Mouse (Mus musculus) heart, adult 8-10 months (tissue): ENCODE results near the gene Pth2. TPM values are rescaled to one million over a fixed set of nuclear protein-coding genes. Genes with fewer than 3 reads are reported as not detected.

ENCODE experiments used
- DNase-seq: peaks from one replicate; pipeline ENCODE4 v3.0.0; 2022; ENCODE audit warnings: low spot score
- total RNA-seq, 4 experiments: library from RNA; stranded (reverse); gene quantifications; 2 replicates each; pipeline ENCODE4 v1.2.4; 2022

The Pth2 gene
- total RNA-seq, 4 experiments from 2014 or later: not detected

DNA sequence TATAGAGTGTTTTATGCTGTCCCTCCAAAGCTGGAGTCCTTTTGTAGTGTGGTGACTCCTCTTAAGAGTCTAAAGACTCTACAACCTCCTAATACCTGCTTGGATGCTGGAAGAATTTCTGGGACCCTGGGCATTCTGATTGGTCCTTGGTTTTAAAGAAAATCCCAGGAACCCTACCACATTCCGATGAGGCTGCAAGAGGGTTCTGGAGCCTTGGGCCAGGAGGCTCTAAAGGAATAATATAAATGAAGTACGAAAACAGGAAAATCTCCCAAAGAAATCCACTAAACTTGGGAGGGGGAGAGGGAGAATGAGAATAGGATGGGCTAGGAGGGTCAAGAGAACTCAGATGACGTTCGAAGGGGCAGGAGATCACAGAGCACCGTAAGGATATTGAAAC is 27.2 kb upstream of the Pth2 start:
- no peak for DNase-seq

DNA sequence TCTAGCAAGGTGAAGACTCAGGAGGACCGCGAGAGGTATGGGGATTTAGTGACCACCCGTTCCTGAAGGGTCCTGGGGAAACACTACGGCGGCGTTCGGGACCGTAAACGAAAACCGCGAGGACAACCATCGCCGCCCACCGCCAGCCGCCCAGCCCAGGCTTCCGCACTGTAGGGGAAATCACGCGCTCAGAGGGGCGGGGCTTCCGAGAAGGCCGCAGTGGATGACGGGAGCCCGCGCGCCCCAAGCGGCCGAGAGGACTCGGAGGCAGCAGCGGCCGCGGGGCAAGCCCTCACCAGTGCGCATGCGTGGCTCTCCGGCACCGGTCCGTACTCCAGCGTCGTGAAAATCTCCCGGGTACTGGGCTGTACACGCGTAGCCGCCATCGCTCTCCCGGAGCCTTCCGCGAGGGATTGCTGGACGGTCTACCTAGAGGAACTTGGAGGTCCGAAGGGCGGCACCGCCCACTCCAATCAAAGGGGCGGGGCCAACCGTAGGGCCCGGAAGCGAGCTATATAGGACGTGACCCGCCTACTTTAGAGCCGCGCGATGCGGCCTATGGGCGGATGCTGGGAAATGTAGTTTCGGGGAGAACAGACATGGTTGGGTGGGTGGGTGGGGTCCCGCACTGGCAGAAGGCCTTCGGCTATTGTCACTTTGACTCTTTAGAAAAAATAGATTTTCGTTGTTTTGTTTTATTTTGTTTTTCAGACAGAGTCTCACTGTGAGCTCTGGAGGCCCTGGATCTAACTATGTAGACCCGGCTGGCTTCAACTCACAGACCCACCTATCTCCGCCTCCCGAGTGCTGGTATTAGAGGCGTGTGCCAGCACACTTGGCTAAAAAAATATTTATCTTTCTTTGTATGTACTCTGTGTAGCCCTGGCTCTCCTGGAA is 26.5 kb upstream of the Pth2 start, which contains the start of the genes Pih1d1 and Aldh16a1:
Pih1d1 (plus strand) TSS at position 208 of the 897 bp plus-strand sequence.
Aldh16a1 (minus strand) TSS at position 489 of the 897 bp plus-strand sequence.
- peak; percentile 96 for DNase-seq

DNA sequence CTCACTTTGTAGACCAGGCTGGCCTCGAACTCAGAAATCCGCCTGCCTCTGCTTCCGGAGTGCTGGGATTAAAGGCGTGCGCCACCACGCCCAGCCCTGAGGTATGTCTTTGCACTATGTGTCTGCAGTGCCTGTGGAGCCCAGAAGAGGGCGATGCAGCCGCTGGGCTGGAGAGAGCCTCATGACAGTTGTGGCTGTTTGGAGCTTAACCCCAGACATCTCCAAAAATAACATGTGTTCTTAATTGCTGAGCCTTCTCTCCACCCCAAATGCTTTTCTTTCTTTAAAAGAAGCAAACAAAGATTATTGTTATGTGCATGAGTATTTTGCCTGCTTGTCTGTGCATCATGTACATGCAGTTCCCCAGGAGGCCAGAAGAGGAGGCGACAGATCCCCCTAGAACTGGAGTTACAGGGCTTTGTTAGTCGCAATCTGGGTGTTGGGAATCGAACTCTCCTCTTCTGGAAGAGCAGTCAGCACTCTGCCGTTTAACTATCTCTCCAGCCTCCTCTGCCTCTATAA is 25.7 kb upstream of the Pth2 start:
- no peak for DNase-seq

DNA sequence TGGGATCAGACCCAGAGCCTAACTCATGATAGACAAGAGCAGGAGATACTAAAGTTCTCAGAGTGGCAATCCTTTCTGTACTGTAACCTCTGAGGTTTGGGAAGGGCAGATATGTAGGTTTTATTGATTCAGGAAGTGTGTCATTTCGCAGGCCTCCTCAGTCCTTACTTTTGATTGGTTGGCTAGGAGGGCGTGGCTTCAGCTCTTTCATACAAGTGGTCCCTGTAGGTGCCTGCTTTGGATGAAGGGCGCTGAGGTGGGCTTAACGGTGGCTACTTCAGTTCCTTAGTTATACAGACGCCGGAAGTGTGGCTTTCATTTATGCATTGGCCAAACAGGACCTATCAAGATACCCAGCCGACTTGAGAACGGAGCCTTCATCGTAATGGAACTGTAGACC is 25.2 kb upstream of the Pth2 start:
- no peak for DNase-seq

DNA sequence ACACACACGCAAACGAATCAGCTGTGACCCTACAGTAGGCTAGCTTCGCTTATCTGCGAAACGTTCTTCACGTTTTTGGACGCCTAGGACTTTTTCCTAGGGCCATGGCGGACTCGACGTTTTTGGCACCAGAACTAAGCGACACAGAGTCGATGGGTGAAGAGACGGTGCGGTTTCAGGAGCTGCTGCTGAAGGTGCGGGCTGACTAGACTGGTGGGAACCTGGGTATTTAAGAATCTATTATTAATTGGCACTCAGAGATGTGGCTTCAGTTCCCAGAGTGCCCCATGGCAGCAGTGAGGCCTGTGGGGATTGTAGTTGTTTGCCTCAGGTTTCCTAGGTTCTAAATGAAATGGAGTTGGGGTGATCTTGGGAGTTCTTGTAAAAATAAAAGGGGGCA is 24.6 kb upstream of the Pth2 start:
- no peak for DNase-seq

DNA sequence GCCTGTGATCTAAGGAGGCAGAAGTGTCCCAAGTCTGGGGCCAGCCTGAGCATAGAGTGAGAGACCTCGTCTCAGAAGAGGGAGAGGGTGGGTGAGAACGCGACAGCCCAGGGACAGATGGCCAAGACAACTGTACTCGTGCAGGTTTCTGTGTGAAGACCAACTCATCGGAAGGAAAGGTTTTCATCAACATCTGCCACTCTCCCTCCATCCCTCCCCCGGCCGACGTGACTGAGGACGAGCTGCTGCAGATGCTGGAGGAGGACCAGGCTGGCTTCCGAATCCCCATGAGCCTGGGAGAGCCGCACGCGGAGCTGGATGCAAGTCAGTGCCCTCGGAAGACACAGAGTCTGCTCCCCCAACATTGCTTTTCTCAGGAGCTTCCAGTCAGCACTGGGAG is 23.3 kb upstream of the Pth2 start:
- no peak for DNase-seq

DNA sequence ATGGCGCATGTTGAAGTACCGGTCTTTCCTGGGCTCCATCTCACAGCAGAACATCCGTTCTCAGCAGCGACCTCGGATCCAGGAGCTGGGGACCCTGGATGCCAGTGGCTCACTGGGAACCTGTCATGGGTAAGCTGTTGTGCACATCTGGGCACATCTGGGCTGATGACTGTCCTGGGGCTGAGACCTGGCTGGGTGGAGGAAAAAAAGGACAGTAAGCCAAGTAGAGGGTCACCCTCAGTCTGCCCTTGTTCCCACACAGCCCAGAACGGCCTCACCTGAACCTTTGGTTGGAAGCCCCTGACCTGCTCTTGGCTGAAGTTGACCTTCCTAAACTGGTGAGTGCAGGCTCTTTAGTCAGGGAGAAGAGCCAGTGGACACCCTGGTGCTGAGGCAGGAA is 21.8 kb upstream of the Pth2 start:
- no peak for DNase-seq

DNA sequence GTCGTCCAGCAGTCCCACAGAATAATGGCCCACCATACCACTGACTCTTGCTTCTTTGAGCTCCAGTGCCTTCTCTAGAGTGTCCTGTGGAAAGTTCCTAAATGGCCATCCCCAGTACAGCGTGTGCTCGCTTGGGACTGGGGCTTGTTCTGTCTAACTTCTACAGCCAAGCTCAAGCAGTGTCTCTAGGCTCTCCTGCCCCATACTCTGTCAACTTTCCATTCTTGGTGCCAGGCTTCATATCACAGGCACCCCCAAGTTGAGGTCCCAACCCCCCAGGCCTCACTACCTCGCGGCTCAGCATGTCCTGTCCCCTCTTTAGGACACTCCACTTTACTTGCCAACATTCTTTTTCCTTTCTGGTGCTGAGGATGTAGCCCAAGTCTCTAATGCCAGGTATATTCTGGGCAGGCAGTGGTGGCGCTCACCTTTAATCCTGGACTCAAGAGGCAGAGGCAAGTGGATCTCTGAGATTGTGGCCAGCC is 20.4 kb upstream of the Pth2 start:
- DNase-seq: no peak

DNA sequence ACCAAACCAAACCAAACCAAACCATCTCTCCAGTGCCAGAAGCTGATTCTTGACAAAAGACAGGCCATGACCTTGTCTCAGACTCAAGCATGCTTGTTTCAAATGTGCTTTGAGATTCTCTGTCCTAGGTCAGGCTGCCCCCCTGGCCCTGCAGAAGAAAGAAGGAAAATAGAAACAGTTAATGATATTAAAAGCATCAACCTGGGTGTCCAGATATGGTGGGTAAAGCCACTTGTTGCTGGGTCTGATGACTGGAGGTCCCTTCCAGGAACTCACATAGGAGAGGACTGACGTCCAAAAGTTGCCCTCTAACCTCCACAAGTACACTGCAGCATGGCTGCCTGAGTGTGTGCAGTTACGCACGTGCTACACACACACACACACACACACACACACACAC is 19.9 kb upstream of the Pth2 start:
- DNase-seq: no peak

DNA sequence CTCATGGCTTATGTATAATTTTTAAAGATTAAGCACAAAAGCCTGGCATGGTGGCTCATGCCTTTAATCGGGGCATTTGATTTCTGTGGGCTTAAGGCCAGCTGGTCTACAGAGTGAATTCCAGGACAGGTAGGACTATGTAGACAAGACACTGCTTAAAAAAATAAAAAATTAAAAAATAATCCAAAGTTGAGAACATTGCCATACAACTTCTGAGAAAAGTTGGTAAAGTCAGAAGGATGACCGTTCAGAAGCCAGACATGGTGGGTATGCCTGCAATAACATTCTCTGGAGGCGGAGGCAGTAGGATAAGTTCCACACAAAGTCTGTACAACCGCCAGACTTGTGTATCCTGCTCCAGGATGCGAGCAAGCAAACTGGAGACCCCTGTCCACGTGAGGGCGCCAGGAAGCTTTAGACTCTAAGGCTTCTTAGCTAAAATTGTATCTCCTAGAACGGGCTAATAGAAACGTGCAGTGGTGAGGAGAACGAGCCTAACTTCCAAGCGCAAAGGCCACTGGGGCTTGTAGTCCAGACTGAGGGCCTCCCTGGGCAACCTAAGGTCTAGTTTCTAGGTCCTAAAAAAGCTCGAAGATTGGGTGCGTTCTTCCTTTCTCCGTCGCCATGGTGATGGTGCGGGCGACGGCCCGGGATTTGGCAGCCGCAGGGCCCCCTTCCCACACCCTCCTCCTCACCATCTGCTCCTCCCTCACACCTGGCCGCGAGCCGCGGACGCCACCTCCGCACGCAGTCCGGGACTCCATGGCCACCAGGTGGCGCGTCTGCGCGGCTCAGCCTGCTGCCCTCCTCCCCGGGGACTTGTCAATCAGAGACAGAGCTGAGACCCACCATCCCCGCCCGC is 19.0 kb upstream of the Pth2 start:
- peak; percentile 77 for DNase-seq

DNA sequence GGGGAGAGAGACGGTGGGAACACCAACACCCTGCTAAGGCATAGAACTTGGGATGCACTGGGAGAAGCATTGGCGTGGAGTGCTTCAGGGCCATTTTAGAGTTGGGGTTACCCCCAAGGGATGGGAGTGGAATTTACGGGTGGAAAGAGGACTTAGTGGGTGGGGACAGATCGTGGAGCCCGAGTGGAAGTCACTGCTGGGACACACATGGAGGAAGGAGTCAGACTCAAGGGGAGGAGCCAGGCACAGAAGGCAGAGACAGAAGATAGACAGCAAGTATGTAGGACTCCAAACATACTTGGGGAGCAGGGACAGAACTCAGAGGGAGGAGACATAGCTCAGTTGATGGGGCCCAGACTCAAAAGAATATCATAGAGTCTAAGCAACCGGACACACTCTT is 18.2 kb upstream of the Pth2 start:
- DNase-seq: no peak

DNA sequence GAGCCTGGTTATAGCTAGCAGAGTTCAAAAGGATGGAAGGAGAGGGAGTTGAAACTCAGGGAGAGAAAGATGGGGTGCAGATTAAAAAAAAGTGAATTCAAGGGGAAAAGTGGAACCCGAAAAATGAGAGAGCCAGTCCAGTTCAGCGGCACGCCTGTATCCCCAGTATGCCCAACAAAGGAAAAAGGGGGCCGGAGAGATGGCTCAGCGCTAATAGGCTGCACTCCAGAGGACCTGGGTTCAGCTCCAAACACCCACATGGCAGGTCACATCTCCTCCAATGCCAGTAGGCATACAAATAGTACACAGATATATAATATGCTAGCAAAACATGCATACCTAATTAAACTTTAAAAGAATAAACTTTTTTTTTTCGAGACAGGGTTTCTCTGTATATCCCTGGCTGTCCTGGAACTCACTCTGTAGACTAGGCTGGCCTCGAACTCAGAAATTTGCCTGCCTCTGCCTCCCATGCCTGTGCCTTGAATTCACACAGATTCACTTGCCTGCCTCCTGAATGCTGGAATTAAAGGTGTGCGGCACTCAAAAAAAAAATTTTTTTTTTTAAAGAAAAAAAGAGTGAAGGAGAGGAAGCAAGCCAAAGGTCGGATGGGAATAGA is 17.7 kb upstream of the Pth2 start:
- no peak for DNase-seq

DNA sequence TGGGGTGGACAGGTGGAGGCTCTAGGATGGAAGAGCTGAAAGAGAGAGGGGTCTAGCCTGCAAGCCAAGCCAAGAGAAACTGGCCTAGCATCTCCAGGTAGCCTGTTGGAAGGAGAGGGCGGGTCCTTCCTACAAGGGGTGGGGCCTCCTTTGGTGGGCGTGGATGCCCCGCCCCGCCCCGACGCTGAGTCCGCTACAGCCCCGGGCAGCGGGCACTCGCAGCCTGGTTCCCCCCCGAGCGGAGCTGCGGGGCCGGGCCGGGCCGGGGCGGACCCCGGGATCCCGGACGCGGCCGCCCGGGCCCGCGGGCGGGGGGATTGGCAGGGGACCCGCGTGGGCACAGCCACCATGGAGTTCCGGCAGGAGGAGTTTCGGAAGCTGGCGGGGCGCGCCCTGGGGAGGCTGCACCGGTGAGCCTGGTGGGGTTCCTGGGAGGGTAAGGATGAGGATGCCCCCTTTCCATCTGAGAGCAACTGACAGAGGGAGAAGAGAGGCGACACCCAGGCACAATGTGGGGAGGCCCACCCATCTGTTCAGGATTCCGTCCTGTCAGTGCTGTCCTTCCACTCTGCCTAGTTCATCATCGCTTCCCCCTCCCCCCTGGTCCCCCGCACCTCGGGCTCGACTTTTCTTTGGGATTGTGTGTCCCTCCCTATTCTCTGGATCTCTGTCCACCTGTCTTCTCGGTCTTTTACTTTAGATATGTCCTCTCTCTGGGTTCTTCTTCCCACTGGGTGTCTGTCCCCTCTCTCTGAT is 16.9 kb upstream of the Pth2 start, which contains the start of gene Slc17a7:
Slc17a7 (plus strand) TSS at position 215 of the 756 bp plus-strand sequence.
- DNase-seq: no peak

DNA sequence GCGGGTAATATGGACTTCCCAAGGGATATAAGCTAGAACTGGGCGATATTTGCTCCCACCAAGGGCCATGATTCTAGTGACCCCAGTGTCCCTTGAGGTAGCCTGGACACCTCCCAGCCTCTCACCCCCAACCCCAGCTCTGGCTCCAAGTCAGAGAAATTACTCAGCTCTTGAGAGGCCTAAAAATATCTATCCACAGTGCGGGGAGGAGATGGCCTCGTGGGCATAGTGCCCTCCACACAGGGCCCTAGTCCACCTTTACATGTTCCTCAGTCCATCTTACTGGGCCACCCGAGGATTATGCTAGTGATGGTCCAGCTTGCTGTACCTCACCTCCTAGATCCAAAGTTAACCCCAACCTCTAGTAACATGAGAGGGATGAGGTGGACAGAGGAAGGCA is 16.0 kb upstream of the Pth2 start:
- DNase-seq: no peak

DNA sequence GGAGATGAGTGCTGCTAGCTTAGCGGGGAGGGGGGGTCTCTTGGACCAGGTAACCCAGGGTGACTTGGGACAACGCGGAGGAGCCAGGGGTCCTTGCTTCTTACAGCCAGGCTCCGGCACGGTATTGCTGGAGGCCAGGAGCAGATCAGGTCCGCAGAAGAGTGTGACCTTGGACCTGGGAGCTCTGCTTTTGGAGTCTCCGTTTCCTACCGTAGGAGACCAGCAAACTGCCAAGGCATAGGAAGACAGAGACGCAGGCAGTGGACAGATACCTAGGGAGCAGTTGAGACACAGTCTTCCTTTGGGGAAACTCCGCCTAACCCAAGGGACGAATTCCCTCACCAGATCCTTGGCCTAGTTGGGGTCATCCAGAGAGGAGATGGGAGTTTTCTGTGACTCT is 15.1 kb upstream of the Pth2 start:
- DNase-seq: no peak

DNA sequence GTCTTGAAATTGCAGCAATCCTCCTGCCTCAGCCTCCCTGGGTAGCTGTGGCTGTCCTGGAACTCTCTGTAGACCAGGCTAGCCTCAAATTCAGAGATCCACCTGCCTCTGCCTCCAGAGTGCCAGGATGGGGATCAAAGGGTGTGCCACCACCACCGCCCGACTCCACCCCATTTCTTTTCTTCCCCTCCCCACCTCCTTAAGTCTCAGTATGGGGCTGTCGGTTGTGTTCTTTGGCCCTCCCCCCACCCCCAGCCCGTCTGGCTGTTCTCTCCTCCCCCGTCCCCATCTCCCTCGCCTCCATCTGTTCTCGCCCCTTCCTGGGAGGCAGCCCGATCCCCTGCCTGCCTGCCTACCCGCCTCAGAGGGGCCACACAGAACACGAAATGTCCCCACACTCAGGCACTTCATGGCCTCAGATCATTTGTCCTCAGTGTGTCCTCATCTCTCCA is 13.8 kb upstream of the Pth2 start:
- no peak for DNase-seq

DNA sequence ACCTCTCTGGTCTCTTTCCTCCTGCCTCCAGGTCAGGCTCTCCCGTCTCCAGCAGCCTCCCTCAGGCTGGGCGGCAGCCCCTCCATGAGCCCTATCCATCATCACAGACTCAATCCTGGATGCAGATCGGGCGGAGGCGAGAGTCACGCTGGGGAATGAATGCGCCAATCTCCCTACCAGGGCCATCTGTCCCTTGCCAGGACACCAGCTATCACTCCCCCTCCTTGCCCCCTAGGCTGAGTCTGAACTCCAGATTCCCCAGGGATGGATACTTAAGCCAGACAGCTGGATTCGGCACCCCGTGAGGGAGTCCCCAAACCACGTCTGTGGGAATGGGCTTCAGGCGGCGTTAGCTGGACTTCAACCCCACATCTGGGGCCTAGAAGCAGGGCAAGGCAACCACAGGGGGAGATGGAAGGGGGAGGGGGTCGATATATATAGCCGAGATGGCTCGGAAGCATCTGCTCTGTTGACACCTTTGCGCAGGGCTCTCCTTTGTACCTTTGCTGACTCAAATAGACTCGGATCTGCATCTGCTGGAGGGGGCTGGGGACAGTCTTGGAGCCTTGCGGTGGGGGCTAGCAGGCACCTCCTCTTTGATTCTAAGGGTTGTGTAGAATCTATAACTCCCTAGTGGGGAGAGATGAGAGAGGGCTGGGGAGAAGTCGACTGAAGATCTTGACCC is 12.9 kb upstream of the Pth2 start:
- no peak for DNase-seq

DNA sequence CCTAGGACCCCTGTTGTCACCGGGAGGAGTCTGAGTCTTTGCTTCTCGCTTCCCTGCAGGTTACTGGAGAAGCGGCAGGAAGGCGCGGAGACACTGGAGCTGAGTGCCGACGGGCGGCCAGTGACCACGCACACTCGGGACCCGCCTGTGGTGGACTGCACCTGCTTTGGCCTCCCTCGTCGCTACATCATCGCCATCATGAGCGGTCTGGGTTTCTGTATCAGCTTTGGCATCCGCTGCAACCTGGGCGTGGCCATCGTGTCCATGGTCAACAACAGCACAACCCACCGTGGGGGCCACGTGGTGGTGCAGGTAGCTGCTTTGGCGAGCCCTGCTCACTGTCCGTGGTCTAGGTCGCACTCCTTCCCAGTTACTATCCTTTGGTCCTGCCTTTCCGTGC is 12.1 kb upstream of the Pth2 start:
- DNase-seq: no peak

DNA sequence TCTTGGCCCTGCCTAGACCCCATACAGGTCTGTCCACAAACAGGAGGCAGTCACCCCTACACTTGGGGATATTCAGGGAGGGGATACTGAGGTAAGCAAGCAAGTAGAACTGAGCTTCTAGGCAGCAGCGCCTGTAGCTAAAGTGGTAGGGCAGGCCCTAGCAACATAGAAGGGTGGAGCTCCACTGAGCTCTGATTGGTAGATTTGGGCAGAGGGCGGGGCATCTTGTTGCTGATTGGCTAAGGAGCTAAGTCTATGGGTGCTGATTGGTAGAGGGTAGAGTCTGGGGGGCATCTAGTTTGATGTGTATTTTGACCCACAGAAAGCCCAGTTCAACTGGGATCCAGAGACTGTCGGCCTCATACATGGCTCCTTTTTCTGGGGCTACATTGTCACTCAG is 11.3 kb upstream of the Pth2 start:
- DNase-seq: no peak

DNA sequence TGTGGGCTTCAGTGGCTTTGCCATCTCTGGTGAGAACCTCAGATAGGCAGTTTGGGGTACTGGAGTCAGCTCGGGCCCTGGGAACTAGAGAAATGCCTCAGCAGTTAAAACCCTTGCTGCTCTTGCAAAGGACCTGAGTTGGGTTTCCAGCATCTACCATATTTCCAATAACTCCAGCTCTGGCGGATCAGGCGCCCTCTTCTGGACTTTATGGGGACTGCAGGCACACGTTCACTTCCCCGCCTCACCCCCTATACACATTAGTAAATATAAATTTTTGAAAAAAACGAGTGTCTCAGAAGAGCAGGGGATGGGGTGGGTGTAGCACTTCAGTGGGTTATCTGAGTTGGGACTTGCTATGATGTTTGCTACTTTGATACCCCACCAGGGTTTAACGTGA is 7.8 kb upstream of the Pth2 start:
- DNase-seq: no peak
